Mouse (Mus musculus) cerebellum, postnatal 36 days (tissue): ENCODE measurements around the gene Uba2.
"Not testable (repeated sequence)": the region's sequence is repeated elsewhere in the genome, so short reads cannot be mapped to it uniquely, and the experiment has no call there.

Experiments used
- DNase-seq, 2 experiments: peaks; one replicate each; pipeline ENCODE4 v3.0.0; 2021 to 2022; ENCODE audit warnings: mixed read lengths in 2 of 2

The Uba2 gene

DNA sequence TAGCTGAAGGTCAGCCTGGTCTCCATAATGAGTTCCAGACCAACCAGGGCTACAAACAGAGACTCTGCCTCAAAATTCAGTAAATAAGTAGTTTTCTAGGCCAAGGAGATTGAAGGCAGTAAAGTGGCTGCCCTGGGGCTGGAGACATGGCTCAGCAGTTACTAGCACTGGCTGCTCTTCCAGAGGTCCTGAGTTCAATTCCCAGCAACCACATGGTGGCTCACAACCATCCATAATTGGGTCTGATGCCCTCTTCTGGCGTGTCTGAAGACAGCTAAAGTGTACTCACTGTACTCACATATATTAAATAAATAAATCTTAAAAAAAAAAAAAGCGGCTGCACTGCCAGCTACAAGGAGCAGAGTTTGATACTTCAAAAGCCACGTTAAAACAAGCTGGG is 3.4 kb downstream of the Uba2 start:
- no peak for DNase-seq

DNA sequence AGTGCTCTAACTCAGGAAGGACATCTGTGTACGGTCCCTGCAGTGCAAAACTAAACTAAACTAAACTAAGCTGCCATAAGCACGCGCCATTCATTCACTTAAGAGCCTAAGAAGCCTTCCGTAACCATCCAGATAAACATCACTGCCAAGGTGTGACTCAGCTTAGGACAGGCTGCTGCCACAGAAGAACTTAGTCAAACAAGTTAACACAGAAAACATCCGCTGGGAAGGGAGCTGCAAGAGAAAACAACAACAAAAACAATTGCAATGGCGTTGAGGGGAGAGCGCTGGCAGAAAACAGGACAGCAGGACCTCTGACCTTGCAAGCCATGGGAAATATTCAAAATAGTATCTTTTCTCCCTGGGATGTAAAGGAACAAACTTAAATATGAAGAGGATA is 4.7 kb downstream of the Uba2 start:
- DNase-seq, result no peak

DNA sequence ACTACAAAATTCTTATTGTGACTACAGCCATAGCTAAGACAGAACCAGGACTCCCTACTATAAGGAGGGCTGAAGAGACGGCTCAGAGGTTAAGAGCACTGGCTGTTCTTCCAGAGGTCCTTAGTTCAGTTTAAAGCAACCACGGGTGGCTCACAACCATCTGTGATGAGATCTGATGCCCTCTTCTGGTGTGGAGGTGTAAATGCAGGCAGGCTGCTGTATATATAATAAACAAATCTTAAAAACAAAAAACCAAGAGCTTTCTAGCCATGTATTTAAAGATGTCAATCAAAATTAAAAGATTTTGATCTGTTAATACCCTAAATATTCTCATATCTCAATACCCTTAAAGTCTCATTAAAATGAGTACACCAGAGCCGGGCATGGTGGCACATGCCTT is 10.2 kb downstream of the Uba2 start:
- no peak for DNase-seq

DNA sequence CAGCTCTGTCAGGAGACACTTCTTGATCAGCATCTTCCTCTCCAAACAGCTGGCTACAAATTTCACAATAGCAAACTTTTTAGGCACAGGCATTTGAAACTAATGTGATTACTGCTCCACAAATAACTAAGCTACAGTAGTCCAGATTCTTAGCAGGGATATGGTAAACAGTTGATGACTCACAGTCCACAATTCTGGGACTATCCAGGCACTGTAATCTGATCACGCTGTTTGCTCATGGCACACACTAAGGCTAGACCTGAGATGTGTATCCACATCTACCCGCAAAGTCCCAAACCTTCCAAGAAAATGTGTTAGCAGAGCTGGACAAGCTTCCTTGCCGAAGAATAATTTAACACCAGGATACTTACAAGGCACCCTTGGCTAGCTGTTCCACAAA is 11.4 kb downstream of the Uba2 start:
- DNase-seq, result no peak

DNA sequence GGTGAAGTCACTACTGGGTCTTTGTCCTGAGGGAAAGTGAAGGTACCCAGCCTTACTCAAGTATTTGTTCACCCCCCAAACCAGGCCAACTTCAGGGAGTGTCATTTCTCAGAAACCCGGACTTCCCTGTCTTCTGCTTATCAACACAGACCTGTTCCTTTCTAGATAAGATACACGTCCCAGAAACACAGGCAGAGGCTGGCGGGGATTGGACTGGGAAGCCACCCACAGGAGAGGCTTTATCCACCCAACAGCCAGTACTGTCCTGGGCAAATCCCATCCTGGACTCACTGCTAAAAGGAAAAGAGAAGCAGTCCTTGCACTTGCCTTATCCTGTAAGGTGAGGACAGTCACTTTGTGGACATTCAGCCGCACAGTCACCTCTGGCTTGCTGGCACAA is 22.2 kb downstream of the Uba2 start:
- no peak for DNase-seq

DNA sequence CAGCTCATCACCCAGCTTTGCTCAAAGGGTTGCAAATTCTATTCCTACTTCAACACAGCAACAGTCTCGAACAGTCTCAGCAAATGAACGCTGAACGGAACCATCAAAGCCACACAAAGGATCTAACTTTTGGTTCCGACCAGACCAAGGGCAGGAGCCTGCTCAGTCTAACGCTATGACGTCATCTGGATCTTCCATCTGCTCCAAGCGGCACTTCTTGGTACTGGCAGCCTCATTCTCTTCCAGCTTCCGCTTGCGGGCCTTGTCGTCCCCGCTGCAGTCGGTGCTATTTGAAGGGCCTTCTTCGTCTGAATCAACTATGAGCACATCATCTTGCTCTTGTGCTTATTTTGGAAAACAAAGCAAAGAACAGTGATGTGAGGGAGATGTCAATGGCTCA is 28.3 kb downstream of the Uba2 start:
- no peak for DNase-seq

DNA sequence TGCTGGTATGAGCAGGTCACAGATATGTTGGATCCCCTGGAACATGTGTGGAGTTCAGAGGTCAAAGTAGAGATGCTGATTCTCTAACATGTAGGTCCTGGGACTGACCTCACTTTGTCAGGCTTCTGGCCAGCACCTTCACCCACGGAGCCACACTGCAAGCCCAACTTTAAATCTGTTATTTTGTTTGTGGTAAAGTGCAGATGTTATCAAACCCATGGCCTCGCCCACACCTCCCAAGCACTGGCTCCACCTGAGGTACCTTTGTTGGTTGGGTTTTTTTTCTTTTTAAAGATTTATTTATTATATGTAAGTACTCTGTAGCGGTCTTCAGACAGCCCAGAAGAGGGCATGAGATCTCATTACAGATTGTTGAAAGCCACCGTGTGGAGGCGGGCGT is 29.9 kb downstream of the Uba2 start:
- no peak for DNase-seq

DNA sequence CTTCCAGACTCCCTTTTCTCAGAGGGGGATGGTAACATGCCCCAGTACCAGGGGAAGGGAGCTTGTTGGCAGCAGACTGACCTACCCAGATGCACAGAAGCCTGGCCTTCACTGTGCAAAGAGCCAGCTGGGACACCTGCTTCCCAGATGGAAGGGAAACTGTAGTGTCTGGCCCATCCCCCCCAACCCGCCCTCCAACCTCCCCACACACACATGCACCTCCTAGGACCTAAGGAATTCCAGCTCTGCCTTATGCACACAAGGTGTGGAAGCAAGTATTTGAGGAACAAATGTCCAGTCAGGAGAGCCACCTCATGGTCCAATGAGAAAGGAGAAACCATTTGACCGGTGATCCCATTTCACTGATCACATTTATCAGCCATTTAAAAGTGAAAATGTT is 35.1 kb downstream of the Uba2 start:
- no peak for DNase-seq

DNA sequence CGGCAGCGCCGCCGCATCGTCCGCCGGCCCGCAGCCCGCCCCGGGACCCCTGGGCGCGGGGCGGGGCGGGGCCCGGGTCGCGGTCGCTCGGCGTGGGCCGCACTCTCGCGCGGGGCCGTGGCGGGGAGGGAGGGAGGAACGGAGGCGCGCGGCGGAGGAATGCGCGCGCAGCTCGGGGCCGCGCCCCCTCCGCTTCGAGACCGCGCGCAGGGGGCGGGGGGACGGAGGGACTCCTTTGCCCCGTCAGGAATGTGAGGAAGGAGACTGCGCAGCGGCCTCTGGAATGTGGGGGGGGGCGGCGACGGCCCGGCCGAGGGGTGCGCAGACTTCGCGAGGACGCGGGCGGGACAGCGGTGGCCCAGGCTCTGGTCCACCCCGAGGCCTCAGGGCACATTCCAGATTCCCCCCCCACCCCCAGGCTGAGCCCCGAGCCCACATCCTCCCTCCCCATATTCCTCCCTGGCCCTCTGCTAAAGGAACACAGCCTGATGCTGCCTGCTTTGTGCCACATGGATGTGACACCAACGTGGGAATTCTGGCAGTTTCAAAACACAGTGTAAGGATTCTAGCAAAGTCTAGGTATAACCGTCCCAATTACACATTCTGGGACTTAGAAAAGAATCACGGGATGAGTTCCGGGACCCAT is 36.2 kb downstream of the Uba2 start, which contains the start of gene Wtip:
Gene Wtip, minus strand, starts transcription at position 152 of the 646 bp plus-strand sequence.
- DNase-seq, result peak; percentile 27 to 49

DNA sequence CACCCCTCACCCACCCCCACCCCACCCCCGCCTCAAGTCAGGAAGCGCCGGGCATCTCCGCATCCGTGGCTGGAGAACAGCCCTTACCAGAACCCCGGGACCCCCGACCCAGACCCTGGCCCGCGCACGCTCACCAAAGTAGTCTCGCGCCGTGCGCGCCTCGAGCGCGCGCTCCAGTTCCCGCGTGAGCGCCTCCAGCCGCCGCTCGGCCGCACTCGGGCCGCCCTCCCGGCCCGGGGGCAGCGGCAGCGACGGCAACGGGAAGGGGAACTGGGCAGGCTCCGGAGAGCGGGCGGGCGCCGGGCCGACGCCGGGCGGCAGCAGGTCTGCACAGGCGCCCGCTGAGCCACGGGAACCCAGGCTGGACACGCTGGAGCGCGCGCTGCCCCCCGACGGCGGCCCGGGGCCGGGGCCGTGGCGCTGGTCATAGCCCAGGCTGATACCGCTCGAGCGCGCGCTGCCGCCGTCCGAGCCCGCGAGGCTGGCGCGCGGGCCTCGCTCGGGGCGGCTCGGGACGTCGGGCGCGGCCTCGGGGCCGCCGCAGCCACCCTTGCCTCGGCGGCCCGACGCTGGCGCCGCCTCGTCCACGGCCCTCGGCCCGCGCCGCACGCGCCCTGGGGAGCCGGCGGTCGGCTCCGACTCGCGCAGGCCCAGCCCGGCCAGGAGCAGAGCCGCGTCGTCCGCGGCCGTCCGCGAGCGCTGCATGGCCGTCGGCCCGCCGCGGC is 36.9 kb downstream of the Uba2 start:
- no peak for DNase-seq

DNA sequence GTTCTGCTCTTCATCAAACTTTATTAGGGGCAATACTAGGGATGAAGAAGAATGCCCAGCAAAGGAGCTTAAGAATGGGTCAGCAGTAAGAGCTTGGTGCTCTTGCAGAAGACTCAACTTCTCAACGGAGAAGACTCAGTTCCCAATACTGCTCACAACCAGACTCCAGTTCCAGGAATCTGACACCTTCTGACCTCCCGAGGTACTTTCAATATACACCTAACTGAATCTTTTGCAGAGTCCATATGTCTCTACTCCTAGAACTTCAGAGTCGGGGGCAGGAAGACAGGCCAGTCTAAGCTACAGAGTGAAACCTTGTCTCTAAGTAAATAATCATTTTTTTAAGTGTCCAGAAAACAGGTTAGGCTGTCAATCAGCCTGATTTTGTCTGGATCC is 37.4 kb downstream of the Uba2 start:
- DNase-seq, result no peak

DNA sequence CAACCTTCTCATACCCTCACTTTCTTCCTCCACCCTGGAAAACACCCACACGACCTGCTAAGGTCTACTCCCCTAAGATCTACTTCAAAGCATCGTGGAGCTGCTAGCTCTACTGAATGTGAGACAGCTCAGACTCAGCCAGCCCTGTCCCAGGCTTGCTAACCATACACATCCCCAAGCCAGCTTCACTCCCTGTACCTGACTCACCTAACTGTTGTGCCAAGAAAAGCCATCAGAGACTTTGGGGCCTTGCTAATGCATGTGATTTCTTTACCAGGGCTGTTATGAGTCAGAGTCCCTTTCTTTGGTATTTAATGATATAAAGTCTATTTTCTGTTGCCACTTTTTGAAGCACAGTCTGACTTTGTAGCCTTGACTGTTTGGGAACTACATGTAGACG is 38.3 kb downstream of the Uba2 start:
- no peak for DNase-seq

DNA sequence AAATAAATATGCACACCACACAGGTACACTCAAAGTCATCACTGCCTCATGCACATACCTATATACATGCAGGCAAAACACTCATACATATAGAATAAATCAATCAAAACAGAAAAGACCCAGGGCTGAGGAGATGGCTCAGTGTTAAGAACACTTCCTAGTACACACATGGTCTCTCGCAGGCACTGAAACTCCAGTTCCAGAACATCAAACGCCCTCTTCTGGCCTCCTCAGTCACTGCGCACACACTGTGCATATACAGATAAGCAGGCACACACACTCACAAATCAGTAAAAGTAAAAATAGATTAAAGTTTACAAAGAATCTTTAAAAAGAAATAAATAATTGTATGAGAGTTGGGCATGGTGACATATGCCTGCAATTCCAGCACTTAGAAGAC is 43.1 kb downstream of the Uba2 start:
- no peak for DNase-seq

DNA sequence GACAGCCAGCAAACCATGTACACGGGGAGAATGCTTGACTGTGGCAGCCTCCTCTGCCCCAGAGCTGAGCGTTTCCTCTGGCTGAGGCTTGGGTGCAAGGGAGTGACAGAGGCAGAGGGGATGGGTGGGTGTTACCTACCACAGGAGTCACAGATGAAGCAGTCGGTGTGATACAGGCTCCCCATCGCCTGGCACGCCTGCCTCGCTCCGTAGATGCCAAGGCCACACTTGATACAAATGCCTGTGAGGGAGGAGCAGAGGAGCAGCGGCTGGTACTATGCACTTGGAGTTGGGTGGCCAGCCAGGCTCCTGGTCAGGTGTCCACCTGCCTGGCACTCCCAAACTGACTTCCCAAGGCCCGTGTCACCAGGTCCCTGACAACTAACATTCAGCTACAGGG is 44.1 kb downstream of the Uba2 start:
- DNase-seq, result no peak

DNA sequence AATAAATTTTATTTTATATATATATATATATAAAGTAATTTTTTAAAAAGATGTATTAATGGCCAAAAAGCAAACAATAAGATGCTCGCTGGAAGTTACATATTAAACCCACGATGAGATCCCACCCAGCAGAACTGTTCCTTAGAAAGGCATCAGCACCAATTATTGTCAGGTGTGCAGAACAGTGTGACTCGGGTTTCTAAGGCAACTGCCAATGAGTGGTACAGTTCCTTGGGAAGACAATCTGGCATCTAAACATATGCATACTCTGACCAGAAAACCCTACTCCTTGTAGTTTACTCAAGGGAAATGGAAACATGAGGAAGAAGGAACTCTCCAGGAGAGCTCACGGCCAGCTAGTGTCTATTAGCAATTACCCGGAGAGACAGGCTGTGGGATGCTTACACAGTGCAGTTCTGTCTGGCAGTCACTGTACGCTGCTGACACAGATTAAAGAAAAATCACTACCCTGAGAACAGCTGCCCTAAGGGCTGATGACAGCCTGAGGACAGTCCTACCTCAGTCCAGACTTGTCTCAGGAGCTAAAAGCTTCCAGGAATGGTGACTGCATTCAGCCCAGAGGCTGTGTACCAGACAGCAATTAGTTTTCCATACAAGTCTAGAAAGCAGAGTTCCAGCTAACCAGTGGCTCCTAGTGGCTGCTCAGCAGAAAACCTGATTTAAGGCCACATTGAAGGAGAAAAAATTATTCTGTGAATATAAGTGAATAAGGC is 46.2 kb downstream of the Uba2 start:
- no peak for DNase-seq

DNA sequence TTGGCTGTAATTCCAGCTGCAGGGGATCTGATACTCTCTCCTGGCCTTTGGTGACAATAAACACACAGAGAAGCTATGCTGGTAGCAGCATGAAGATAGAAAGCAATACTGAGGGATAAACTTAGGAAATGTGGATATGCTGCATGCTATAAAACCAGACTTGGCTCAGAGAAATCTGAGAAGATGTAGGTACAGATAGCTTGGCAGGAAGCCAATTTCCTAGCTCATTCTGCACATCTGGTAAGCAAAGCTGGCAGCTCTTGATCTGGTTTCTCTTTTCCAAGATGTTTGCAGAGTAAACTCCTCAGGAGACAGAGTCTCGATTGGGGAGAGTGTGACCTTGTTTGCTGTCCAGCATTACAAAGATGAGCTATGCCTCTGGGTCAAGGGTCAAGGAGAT is 48.8 kb downstream of the Uba2 start:
- DNase-seq, result not testable (repeated sequence)

DNA sequence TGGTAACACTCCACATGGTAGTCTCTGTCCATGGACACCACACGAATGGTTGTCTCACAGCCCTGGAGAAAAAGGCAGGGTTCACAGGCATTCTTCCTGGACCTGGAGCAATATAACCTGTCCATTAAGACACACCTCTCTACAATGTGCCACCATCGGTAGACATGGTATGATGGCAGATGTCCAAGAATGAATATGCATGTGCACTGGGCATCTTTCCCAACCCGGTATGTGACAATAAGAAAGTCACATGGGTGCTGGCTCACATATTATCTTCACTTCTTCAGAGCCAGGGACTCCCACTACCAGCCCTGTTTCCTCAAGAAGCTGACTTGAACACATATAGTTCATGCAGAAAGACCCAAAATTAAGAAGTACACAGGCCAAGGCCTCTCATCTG is 52.8 kb downstream of the Uba2 start:
- no peak for DNase-seq

DNA sequence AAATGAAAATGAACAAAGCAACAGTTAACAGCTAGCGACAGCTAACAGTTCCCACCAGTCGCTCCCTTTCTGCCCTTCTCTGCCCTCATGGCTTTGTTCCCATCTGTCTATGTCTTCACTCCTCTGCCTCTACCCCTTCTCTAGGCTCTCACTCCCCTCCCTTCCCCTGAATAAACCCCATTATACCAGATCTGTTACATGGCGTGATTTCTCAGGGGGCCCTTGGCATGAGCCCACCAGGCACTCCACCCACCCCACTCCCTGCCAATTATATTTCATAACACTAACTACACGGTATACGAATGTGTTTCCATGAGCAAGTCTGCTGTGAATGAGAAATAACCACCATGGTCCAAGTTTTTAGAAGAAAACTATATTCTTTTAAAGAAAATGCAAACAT is 60.2 kb downstream of the Uba2 start:
- no peak for DNase-seq

DNA sequence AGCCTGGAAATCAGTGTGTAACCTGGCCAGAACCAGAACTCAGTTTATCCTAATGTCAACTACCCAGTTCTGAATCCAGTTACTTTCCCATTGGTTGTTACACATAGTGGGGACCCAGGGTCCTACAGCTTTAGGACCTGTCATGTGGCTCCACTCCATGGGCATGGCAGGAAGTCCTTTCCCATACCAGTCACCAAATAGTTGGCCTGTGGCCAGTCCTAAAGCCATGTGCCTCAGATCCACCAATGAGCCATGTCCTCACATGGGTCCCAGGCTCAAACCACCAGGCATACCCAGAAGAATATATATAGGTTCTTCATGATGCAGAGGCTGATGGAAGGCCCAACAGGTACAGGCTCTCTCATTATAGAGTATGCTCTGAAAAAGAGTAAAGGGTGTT is 68.1 kb downstream of the Uba2 start:
- DNase-seq, result no peak

DNA sequence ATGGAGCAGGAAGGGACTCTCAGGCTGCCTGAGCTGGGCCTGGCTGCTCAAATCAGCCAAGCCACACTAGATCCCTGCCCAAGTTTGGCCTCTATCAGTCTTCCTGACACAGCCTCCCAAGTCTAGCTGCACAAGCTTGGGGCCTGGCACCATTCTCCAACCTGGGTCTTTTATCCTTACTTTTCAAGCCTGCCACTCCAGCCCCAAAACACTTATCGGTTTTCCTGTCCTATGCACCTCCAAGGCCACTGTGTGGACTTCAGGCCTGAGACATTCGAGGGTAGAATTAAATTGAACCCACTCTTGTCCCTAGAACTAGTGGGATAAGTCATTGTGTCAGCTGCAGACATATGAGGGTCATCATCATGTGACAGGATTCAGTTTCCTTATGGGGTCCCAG is 69.4 kb downstream of the Uba2 start:
- no peak for DNase-seq

DNA sequence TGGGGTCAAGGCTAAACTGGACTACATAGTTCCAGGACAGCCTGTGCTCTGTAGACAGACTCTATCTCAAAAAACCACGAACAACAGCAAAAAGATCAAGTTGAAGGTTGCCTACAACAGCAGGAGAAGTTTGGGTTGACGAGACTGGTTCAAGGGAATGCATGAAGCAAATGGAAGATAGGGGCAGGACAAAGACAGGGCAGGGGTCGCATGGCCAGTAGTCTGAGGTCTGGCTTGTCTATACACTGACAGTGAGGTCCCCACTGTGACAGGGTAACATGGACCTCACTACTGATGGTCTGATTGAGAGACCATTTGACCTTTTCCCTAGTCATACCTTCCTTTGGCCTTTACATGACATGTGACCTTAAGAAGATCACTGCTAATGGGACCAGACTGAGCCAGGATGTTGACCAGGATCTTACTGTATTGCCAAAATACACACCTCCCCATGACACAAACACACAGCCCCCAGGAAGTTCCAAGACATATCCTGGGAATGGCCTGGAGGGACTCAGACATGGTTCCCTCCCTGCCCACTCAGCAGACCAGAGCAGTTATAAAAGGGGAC is 74.4 kb downstream of the Uba2 start, which contains the start of gene Scgb1b30:
Gene Scgb1b30, plus strand, starts transcription at position 521 of the 571 bp plus-strand sequence.
- DNase-seq, result no peak
